Mouse (Mus musculus): ENCODE data around the gene Cd5.

Cd5 gene

GRCm38 (mm10) chr19:10738811-10739210 is at the start of gene Cd5:
Gene Cd5 (minus strand): TSS chr19:10739002.
- no peak for DNase-seq

GRCm38 (mm10) chr19:10788242-10788641 is 49.4 kb upstream of the Cd5 start:
- DNase-seq = no peak

GRCm38 (mm10) chr19:10787406-10787805 is 48.6 kb upstream of the Cd5 start:
- no peak for DNase-seq

GRCm38 (mm10) chr19:10786753-10787152 is 48.0 kb upstream of the Cd5 start:
- DNase-seq = no peak

GRCm38 (mm10) chr19:10784796-10785459 is 46.1 kb upstream of the Cd5 start:
- DNase-seq = peak; percentile 66

- DNase-seq = no peak
Observed at GRCm38 (mm10) chr19:10784061-10784460, 45.3 kb upstream of the Cd5 start.

GRCm38 (mm10) chr19:10783168-10783567 is 44.4 kb upstream of the Cd5 start:
- DNase-seq = no peak

GRCm38 (mm10) chr19:10781641-10782040 is 42.8 kb upstream of the Cd5 start:
- no peak for DNase-seq

- no peak for DNase-seq
Observed at GRCm38 (mm10) chr19:10776906-10777305, 38.1 kb upstream of the Cd5 start.

GRCm38 (mm10) chr19:10774141-10774540 is 35.3 kb upstream of the Cd5 start:
- DNase-seq = no peak

- no peak for DNase-seq
Observed at GRCm38 (mm10) chr19:10773384-10773783, 34.6 kb upstream of the Cd5 start.

GRCm38 (mm10) chr19:10772866-10773265 is 34.1 kb upstream of the Cd5 start:
- no peak for DNase-seq

GRCm38 (mm10) chr19:10771995-10772394 is 33.2 kb upstream of the Cd5 start:
- no peak for DNase-seq

- DNase-seq = no peak
Observed at GRCm38 (mm10) chr19:10769429-10770195, 30.8 kb upstream of the Cd5 start.

GRCm38 (mm10) chr19:10768694-10769428 is 30.1 kb upstream of the Cd5 start:
- no peak for DNase-seq

GRCm38 (mm10) chr19:10767631-10768030 is 28.8 kb upstream of the Cd5 start:
- DNase-seq = peak; percentile 85

GRCm38 (mm10) chr19:10763381-10764031 is 24.7 kb upstream of the Cd5 start:
- no peak for DNase-seq

GRCm38 (mm10) chr19:10762468-10762867 is 23.7 kb upstream of the Cd5 start:
- DNase-seq = no peak

GRCm38 (mm10) chr19:10761794-10762415 is 23.1 kb upstream of the Cd5 start:
- no peak for DNase-seq

- DNase-seq = peak; percentile 68
Observed at GRCm38 (mm10) chr19:10759983-10760831, 21.4 kb upstream of the Cd5 start.

GRCm38 (mm10) chr19:10759525-10759924 is 20.7 kb upstream of the Cd5 start:
- no peak for DNase-seq

- no peak for DNase-seq
Observed at GRCm38 (mm10) chr19:10758708-10759107, 19.9 kb upstream of the Cd5 start.
